Mouse (Mus musculus) lung, postnatal 25 days (tissue): ENCODE data around the gene Tenm2.

Source experiments
- DNase-seq: peaks from one replicate; pipeline ENCODE4 v3.0.0; 2022; ENCODE audit warnings: low spot score

Gene Tenm2

DNA sequence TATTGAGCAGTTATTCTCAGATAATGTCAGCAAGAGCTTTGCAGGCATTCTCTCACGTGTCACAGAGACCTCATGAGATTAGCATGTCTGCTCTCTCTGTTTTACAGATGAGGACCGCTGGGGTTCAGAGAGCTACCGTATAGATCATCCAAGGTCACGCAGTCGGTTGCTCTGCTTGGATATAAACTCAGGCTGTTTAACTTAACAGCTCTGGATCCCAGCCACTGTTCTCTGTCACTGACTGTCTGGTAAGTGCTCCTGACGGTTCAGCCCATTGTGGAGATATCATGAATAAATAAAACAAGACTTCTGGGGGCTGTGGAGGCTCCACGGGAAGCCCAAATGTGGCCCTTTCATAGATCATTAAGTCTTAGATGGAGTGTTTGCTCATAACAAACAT lies 754.2 kb downstream of the Tenm2 start:
- DNase-seq: no peak

DNA sequence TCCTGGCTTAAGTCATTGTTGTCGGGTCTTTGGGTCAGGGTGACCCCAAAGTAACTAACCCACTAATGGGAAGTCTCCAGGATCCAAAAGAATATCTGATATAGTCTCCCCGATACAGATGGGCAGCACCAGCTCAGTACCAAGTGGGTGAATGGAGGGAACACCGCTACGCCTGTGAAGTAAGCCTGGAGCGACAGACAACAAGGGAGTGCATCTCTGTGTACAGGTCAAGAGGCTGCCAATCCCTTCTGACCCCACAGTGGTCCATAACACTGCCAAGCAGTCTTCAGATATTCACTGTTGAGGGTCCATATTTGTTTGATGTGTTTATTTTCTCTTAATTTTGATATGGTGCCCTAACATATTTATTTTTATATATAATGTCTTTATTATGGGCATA lies 754.7 kb downstream of the Tenm2 start:
- DNase-seq: no peak

DNA sequence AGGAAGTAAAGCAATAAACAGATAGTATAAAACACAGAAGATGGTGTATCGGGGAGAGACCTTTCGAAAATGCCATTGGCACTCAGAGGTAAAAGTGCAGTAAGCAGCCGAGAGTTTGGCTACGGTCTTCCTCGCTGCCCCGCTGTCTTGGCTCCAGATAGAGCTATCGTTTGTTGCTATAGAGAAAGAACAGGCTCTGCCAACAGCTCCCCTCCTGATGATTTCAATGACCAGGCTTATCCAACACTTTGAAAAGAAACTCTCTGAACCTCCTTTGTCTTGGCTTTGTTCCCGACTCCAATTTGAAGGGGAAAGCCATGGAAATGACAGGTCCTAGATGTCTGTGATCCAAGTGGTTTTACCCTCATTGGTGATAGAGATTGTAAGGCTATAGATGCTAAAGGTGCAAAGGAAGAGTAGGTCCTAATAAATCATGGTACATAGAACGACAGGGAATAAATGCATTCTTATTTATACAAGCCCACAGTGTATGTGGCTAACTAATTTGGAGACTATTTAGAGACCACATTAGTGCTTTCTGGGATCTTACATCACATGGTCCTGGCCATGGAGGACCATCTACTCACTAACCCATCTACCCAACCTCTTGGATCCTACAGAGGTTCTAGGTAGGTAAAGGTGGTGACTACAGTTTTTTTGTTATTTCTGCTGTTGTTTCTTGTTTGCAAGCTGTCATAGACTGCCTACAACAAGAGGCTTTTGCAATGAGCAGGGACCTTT lies 765.8 kb downstream of the Tenm2 start:
- no peak for DNase-seq

DNA sequence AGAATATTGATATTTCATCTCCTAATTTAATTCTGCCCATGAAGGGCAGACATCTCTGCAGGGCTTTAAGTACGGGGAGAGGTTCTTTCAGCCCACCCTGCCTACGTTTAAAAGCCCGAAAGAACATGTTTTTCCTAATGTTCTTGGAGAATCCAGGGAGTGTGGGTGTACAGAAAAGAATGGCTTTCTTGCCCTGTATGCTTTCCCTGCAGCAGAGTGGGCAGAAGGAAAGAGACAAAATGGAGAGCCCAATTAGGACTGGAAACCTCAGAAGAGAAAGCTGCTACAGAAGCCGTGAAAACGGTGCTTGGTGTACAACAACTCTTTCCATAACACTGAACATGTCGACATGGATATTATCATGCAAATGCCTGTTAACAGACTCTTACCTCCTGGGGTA lies 777.3 kb downstream of the Tenm2 start:
- DNase-seq: no peak

DNA sequence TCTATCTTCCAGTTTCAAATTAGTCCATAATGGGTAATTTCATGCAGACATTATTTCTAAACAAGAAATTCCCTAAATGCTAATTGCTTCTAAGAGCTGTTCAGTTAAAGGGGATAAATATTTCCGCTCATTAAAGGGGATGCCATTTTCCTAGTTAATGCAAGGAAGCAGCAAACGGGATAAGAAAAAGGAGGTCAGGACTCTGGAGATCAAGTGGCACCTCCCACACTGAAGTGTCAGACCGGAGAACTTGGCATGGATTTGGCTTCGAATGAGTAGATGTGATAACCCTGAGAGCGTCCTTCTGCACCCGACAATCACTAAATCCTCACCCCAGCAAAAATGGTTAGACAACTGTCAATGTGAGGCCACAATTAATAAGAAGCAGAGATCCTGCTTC lies 781.7 kb downstream of the Tenm2 start:
- no peak for DNase-seq

DNA sequence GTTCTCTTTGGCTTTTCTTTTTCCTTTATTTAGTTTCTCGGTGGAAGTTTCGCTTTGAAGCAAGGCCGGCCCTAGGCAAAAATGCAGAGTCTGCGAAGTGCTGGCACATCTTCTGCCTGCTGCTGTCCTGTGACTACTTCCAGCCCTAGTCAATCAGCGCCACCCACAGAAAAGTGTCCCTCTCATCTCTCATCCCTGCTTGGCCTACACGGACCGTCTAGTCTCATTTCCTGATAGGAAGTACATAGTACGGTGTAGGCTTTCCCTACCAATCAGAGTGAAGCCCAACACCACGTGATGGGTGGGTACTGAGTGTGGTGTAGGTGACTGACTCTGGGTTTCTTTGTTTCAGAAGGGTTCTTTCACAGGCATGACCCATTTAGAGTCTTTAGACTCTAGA lies 783.3 kb downstream of the Tenm2 start:
- no peak for DNase-seq

DNA sequence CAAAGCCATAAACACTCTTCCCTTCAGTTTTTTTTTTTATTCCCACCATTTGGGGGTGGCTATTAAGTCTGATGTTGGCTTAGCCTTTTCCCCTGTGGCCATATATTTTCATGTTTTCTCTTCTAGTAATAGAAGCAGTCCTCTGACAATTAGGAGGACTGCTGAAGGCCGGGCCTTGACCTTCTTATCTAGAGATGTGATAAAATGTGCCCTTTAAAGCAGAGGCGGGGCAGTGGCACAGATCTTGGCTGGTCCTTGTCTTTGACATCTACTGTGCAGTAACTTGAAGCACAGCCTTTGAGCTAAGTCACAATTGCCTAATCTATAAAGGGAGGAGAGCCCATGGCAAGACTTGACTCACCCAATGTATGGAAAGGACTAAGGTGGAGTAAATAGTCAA lies 789.4 kb downstream of the Tenm2 start:
- no peak for DNase-seq

DNA sequence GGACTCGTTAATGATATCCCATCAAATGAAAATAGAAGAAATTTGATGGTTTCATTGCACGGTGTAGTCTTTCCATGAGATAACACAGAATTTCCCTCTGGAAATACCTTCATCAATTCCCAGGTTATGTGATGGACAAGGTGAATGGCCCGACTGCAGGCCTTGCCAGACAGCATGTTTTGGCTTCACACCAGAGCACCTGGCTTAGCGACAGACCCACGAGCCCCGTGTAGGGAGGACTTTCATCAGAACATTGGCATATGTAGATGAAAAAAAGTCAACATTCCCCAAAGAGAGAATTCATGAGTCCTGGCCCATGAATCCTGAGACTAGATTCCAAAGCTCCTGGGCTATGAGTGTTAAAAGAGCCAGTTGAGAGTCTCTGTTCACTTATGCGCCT lies 791.9 kb downstream of the Tenm2 start:
- no peak for DNase-seq

DNA sequence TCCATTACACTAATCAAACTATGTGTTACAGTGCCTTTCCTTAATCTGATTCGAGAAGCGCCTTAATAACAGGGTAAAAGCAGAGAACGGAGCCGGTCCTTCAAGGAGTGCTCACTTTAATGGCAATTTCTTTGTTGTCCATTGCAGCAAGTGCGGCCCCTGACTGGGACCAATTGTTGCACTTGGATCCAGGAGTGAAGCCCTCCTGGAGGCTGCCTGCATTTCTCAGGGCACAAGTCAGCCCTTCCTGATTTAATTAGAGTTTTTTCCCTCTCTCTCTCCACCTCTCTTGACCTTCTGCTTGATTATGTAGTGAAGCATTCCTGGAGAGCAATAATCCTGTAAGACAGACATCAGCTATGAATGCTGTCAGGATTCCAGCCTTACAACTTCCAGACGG lies 794.0 kb downstream of the Tenm2 start:
- DNase-seq: no peak

DNA sequence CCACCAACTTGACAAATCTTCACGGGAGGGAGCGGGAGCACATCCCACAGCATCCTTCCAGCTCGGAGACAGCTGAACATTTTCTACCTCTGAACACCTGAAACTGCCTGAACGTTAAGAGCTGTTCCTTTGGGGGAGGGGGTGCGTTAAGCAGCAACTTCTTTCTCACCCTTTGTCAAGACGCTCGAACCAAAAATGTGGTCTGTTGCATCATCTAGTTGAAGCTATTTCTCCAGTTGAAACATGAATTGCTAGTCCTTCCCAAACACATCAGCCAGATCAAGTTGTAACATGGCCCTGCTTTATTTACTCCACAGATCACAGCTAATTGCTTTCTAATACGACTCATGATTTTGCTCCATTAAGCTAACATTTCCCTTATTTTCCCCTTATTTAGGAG lies 799.5 kb downstream of the Tenm2 start:
- DNase-seq: no peak

DNA sequence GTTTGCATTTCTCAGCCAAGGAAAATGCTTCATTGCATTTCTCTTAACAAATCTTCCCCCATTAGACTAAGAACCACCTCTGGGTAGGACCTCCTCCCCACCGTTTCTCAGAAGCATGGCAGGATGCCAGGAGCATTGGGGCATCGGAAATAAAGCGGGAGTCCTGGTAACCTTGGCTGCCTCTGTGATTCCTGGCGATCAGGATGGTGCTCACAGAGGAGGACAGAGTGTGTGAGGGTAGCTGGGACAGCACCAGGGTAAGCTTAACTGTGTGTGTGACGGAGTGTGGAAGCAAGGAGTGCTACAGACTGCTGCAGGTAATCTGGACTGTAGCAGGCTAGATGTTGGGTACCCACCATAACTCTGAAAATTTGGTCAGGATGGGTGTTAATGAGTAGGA lies 806.8 kb downstream of the Tenm2 start:
- DNase-seq: no peak

DNA sequence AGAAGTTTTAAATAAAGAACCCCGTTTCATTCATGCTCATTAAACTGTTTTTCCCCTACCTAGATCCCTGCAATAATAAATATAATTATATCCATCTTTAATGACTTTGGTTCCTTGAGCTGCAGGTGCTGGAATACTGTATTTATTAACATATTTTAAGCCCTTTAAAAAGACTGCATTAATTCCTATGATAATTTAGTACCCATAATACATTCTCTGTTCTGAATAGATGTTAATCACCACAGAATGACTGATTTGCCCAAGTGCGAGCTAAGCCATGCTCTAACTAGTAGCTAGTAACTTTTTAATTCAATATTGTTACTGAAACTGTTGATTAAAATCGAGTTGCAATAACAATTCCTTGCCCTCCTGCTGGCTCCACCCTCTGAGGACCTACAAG lies 810.8 kb downstream of the Tenm2 start:
- no peak for DNase-seq

DNA sequence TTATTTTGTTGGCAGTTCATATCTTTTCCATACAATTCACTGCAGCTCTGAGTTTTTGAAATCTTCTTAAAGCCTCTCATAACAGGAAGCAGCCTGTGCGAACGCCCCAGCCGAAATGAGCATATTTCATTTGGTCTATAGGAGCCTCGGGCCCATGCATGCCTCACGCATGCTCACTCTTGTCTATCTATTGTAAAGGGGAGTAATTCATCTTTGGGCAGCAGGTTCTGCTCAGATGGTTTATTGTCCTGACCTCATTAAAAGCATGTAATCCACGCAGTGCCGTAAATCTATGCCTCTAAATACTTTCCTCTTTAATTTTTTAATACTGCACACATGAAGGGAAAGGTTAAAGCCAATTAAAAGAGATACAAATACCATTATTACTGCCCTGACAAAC lies 815.7 kb downstream of the Tenm2 start:
- DNase-seq: no peak

DNA sequence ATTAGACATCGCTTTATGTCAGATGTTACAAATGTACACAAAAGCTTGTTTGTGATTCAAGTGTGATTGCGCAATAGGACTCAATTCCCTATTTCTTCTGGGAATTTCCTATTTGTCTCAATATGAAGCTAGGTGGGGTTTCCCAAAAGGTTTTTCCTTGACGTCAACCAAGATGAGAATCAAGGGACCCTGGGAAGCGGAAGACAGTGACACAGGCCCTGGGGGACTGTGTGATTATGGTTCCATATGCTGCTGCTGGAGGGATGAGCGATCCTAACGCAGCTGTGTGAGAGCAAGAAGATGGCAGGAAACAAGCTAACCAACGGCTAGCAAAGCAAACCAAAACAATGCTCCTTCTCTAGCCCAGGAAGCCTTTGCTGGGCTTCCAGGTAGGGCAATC lies 820.5 kb downstream of the Tenm2 start:
- DNase-seq: no peak

DNA sequence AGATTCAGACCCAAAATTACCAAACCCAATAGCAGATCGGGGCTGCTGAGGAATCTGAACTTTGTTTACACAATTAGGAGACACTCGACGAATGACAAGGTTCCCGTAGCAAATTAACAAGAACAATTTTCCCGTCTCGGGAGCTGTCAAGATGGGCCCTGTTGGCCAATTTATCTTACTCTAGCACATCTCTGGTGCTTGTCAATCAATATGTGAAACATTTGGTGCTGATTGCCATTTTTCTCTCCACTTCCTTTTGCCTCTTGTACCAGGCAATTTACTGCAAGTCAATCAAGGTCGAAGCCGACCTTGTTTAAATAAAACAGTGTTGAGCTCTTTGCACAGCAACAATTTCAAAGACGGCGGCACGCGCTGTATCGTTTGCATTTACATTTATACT lies 824.9 kb downstream of the Tenm2 start:
- DNase-seq: no peak

DNA sequence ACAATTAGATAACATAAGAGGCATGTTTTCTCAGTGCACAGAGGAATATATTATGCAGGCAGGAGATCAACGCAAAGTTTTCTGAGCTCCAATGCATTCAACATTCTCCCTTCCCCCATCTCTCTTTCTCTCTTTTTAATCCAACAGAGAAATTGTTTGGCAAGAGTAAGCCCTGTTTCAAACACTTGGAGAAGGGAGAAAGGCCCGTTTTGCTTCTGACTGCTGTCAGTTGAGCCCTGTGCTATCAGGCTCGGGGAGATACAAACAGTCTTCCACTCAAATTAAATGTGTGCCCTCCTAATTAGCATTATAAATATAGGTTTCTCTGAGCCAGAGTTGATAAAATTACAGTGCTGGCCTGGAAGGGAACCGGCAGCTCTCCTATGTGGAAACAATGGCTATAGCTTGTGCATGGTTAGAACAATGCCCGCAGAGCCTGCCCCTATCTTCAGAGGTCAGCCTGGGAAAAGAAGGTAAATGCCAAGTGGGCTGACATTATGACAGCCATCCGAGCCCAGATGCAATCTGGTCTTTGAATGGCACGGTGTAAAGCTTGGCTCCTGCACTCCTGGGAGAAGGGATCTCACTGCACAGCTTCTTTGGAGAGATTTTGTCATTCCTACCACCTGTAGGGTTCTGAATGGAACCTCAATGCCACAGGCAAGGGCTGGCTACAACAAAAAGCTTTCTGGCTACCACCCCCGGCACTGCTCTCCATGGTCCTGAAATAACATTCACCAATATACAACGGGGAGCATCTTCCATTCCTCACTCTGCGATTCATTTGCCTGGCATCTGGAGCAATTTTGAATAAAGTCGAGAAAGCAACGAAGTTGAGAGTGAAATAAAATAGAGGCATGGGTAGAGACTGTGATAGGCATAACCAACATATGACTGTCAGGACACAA lies 839.7 kb downstream of the Tenm2 start:
- no peak for DNase-seq

DNA sequence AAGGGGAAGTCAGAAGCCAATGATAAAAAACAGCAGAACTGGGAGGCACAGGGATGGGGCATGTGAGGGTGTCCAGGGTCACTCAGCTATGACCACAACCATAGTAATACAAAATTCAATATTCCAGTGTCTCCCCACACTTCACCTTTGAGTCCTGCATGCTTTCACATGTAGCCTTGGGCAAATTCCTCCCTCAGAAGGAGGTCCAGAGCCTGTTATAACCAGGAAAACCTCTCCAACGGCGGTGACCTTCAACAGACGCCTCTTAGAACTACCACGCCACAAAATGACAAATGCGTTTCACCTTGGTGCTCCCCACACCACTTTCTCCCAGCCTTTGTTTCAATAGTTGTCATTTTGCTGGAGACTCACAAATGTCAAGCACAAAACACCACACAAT lies 851.1 kb downstream of the Tenm2 start:
- DNase-seq: no peak

DNA sequence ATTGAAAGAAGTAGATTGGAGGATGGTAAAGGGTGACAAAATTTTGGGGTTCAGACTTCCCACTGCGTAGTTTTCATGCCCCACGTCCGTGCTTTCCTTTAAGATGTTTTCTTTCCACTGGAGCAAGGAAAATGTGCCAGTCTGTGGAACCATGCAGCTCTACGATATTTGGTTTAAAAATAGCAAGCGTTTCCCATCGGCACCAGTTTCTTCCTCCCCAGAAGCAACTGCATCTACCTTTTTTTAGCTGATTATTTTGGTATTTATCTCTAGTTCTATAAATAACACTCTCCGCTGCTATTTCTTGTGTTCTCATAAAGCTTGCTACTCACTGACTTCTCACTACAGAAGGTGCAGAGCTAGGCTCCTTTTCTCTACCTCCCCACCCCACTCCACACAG lies 864.0 kb downstream of the Tenm2 start:
- DNase-seq: no peak

DNA sequence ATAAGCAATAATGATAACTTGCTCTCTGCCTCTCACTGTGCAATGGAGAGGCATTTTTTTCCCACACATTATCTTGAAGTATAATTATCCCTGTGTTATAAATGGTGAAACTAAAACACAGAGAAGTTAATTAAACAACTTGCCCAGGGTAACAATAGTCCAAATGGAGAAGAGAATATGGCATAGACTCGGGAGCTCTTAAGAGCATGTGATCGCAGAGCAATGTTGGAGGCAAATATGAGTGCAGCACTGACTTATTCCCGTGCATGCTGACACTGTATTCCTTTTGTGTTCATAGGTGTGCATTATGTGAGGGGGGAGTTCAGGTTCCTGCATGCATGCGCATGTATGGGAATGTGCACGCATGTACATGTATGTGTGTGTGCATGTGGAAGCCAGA lies 870.7 kb downstream of the Tenm2 start:
- DNase-seq: no peak

DNA sequence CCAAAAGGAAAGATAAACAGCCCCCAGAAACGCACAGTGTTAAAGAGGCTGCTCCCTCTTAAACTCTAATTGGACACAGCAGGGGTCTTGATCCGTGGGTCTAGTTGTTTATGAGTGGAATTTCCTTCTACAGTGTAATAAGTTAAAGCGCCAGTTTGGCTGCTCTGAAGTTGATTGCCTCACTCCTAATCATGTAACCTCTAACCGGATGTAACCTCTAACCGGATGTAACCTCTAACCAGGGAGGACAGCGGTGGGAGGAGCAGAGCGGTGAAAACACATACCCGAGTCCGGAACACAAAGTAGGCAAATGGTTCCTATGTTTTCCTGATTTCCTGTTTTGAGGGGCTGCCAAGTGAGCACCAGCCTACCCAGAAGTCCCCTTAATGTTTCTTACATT lies 871.3 kb downstream of the Tenm2 start:
- no peak for DNase-seq

DNA sequence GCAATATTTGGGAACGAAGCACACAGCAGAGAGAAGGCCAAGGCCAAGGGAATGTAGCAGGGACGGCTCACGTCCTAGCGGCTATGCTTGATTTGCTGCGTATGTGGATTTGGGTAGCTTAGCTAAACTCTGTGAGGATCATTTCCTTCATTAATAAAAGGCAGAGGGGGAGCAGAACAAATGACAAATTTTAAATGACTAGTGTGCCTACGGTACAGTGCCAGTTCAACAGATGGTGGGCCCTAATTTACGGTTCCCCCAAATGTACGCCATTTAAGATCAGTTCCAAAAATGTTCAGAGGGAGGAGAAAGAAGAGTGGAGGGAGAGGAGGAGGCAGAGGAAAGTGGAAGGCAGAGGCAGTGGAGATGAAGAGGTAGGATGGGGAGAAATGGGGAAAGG lies 873.2 kb downstream of the Tenm2 start:
- DNase-seq: no peak

DNA sequence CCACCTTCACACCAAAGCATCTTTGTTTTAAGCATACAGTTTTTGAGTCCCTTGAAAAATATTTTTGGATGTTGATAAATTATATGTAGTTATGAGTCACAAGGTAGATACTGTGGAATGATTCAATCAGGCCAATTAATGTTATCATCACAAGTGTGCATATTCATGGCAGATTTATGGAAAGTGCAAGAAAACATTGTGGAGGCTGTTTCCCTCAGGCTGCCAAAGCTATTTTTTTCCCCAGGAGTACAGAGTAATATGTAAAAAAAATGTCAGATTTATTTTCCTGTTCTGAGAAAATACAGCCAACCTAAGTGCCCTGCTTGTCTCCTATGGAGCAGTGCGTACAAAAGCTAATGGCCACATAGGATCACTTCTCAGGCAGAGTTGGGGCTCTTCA lies 882.5 kb downstream of the Tenm2 start:
- DNase-seq: no peak

DNA sequence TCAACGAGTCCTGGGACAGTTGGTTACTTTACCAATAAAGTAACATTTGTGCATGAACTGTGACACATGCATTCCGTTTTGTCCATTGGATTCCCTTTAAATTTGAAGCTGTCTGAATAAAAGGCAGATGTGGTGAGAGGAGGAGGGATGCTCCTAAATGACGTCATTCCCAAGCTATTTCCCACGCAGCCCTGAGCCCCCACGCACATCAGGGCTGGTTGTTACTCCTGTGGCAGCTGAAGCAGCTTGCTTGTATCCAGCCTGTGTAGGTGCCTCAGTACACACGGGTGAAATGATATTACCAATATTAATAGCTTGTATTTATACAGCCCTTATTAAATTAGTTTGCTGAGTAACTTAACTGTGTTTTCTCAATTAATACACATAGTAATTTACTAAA lies 884.0 kb downstream of the Tenm2 start:
- no peak for DNase-seq

DNA sequence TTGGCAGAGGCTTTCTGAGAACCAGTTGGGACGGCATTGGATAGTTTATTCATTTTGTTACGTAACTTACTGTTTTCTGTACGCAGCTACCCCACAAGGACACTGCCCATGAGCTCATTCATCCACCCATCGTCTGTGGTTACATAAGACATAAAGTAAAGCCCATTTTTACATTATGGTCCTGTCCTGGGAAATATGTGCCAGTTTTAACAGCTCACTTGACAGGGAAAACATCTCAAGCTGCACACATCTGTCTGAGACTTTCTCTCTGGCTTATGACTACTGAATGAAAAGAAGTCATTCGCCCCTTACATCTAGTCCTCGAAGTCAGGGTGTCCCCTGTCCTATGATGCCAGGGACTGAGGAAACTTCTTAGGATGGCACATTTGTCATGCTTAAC lies 884.4 kb downstream of the Tenm2 start:
- no peak for DNase-seq
